ENCODE assay signal across 7 mouse cellular contexts in the genomic region with DNA sequence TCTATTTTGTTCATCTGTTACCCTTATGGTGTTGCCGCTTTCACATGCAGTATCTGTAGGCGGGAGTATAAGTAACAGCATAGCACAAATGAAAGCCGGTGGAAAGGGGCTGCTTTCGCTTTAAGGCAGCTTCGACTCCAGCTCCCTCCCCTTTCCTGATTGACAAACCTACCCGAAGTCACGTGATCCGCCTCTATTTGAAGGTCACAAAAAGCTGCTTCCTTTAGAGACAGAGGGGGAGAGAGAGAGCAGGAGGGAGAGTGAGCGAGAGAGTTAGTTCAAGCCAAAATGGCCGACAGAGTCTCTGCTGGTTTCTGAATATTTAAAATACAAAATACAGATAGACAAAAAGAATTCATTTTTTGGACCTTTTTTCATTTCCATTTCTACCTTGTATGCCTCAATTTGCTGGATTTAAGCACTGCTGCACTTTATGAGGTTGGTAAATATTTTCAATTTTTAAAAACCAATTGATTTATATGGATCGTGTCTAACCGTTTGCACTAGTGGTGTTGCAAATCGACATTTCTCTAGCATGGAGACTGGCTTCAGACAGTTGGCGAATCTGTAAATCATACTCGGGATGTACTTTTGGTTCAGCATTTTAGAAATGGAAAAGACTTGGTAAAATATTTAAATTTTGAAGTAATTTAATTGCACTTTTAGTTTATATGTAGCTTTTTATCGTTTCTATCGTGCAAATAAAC.
DNase-seq lines count a peak whose midpoint lies in the region; ATAC-seq lines count a peak whose summit lies in the region.

No protein-coding gene starts in this region.

- intact Hi-C loops in left cerebral cortex, postnatal 36 days (cut with DNase I): loop anchor here (1.0 to 5.0 kb wide), 3 partner anchors 39 to 87 kb away; a partner anchor contains a TSS

- peaks cover 17% of the 10 kb centered on the region for H3K4me1 ChIP-seq in intestine, embryonic 16.5 days (ENCODE audit: control insufficient read depth, insufficient read depth, low read length)
- H3K4me1 ChIP-seq in midbrain, embryonic 11.5 days (ENCODE audit: control insufficient read depth, insufficient read depth, low read length): peaks cover 19% of the 10 kb centered on the region

- ATAC-seq in intestine, embryonic 16.5 days: peak; percentile 92
- peak; percentile 82 for ATAC-seq in midbrain, embryonic 11.5 days (ENCODE audit: low FRiP score)

- H3K4me2 ChIP-seq in intestine, embryonic 16.5 days (ENCODE audit: low read depth, low read length): peak overlapping the region; percentile 73
- peak overlapping the region; percentile 45 for H3K4me2 ChIP-seq in midbrain, embryonic 11.5 days

- H3K4me3 ChIP-seq in intestine, embryonic 16.5 days (ENCODE audit: low read length): peak overlapping the region; percentile 59
- peak overlapping the region; percentile 57 for H3K4me3 ChIP-seq in midbrain, embryonic 11.5 days (ENCODE audit: low read depth, low read length)

- DNase-seq in adrenal gland, adult 8-10 months: peak; percentile 91
- DNase-seq in embryo, embryonic 9.5 days (ENCODE audit: extremely low spot score): peak; percentile 89
- peak; percentile 68 to 87 for DNase-seq in gastrocnemius, postnatal 4 days (ENCODE audit: low spot score in 2 of 2)
- DNase-seq in left cerebral cortex, postnatal 36 days (ENCODE audit: low spot score in 2 of 2): peak; percentile 84 to 89
- peak; percentile 97 for DNase-seq in midbrain, embryonic 11.5 days (ENCODE audit: low spot score, missing footprints)
- DNase-seq in skeletal muscle tissue, adult 2 months (ENCODE audit: low read depth, low spot score): peak; percentile 96

- H3K9ac ChIP-seq in intestine, embryonic 16.5 days (ENCODE audit: low read depth, low read length): peak overlapping the region; percentile 72
- peak overlapping the region; percentile 84 for H3K9ac ChIP-seq in midbrain, embryonic 11.5 days (ENCODE audit: low read length)

- WGBS in intestine, embryonic 16.5 days: under 1% methylated on average over 17 of the region's 17 CpGs
- WGBS in midbrain, embryonic 11.5 days: under 1% methylated on average over 17 of the region's 17 CpGs

- no peaks in the 10 kb centered on the region for H3K36me3 ChIP-seq in intestine, embryonic 16.5 days (ENCODE audit: control insufficient read depth, insufficient read depth, low read length)
- H3K36me3 ChIP-seq in midbrain, embryonic 11.5 days (ENCODE audit: control insufficient read depth, insufficient read depth, low read length): no peaks in the 10 kb centered on the region

- H3K27me3 ChIP-seq in intestine, embryonic 16.5 days (replicated peaks; ENCODE audit: control insufficient read depth, insufficient read depth, low read length): no peaks in the 10 kb centered on the region
- no peaks in the 10 kb centered on the region for H3K27me3 ChIP-seq in midbrain, embryonic 11.5 days (ENCODE audit: control insufficient read depth, insufficient read depth, low read length)

- no peaks in the 10 kb centered on the region for H3K9me3 ChIP-seq in intestine, embryonic 16.5 days (ENCODE audit: control insufficient read depth, low read length)
- no peaks in the 10 kb centered on the region for H3K9me3 ChIP-seq in midbrain, embryonic 11.5 days (ENCODE audit: control insufficient read depth, low read length)

- peak overlapping the region; percentile 84 for H3K27ac ChIP-seq in intestine, embryonic 16.5 days (ENCODE audit: low read length)
- peak overlapping the region; percentile 80 for H3K27ac ChIP-seq in midbrain, embryonic 11.5 days (ENCODE audit: low read depth, low read length)

Comparison
In these comparisons a context has a peak if more than half of its experiments do, and no peak if none do; other contexts are left out.
1. Peak in every context shown above with its lines: DNase-seq, ATAC-seq, H3K4me3 ChIP-seq and H3K27ac ChIP-seq.